Mouse (Mus musculus) mouse embryonic stem cell (cell line): ENCODE measurements around the gene Rps21.

Experiments used
- in situ Hi-C, 2 experiments: fragments of 300-500 bp; cut with MboI; formaldehyde crosslinking; loops; 1 replicate in 1 of 2; 3 replicates in 1 of 2; pipeline ENCODE4 v1.14.3; 2019 to 2020; ENCODE audit warnings: low sequenced_read_pairs in 2 of 2, low pct_unique_long_range_greater_than_20kb in 1 of 2, mixed read lengths in 1 of 2; ENCODE audit not compliant: unreplicated experiment in 1 of 2

Gene Rps21

DNA sequence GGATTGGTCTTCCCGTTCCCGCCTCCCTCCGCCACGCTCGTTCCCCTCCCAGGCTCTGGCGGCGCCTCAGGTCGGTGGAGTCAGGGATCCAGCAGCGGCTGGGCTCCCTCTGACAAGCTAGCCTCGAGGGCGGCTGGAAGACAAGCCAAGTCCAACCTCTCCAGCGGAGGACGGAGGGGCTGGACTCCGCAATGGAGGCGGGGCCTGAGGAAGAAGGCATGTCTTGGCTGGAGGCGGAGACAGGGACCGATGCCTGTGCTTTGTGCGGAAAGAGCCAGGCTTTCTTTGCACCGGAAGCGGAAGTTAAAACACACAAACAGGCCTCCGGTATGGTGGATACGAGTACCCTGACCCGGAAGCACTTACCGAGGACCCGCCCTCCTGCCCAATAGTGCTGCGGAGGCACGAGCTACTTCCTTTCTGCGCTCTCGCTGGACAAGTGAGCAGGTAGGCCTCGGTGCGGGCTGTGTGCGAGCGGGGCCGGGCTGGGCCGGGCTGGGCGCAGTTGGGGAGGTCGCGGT, at the start of gene Rps21:
Gene Rps21 (plus strand): TSS at position 377 of the 521 bp plus-strand sequence.
- in situ Hi-C loops, result no loop called here

DNA sequence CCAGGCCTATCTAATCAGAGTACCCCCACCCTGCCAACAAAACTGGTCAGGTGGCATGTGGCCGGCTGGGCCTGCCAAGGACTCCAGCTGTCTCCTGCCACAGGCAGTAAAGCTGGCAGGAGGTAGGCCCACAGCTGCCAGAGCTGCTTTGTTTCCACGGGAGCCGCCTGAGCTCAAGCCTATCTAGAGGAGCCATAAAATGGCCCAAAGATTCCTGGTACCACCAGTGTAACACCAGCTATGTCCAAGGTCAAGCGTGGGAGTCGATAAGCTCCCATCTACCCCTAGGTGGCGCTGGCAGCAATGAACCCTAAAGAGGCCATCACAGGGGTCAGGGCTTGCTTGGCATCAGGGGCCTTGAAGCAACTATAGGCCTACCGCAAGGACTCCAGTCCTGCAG, 49.3 kb upstream of the Rps21 start:
- in situ Hi-C loops, result no loop called here

DNA sequence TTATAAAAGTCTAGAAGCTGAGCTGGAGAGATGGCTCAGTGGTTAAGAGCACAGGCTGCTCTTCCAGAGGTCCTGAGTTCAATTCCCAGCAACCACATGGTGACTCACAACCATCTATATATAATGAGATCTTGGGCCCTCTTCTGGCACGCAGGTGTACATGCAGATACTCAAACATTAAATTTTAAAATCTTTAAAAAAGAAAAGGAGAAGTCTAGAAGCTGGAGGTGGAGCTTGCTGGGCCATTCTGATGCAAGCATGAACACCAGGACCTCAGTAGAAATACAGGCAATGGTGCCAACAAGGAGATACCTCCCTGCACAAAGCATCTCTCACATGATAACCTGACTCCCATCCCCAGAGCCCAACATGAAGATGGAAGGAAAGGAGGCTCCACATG, 48.2 kb upstream of the Rps21 start:
- in situ Hi-C loops, result no loop called here

DNA sequence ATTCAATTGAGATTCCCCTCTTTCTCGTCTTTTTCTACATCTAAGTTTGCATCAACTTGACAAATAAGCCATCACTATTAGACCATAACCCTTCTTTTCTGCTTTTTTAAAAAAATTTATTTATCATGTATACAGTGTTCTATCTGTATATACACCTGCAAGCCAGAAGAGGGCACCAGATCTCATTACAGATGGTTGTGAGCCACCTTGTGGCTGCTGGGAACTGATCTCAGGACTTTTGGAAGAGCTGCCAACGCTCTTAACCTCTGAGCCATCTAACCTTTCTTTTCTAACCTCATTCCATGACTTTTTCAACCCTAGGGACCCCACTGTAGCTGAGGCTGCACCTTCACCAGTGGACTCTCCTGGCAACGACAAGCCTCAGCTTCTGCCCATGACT, 44.9 kb upstream of the Rps21 start:
- in situ Hi-C loops, result loop anchor here (5.0 kb wide), 1 partner anchor 40 kb away; no protein-coding TSS in a partner anchor

DNA sequence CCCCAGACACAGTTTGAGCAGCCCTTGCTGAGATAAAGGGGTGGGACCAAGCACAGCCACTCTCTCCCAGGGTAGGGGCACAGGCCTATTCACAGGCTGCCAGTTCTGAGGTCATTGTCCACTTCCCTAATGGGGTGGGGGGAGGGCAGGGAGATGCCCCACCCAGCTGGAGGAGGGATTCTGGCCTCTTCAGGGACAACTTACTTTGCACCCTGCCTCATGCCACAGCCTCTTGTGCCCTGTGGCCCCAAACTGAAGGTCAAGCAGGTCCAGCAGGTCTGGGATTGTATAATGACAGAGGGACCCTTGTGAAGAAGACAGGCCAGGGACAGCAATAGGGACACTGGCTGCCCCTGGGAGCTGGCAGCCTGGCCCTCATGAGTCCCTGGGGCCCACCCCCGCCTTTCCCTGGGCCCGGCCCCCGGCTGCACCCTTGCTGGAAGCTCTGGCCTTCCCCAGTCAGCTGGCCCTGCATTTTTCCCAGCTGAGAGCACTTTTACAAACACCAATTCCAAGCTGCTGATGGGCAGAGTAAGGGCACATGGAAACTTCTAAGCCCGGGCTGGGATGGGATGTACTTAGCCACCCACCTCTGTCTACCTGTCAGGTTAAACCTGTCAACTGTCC, 42.7 kb upstream of the Rps21 start:
- in situ Hi-C loops, result loop anchor here (5.0 kb wide), 1 partner anchor 38 kb away; no protein-coding TSS in a partner anchor

DNA sequence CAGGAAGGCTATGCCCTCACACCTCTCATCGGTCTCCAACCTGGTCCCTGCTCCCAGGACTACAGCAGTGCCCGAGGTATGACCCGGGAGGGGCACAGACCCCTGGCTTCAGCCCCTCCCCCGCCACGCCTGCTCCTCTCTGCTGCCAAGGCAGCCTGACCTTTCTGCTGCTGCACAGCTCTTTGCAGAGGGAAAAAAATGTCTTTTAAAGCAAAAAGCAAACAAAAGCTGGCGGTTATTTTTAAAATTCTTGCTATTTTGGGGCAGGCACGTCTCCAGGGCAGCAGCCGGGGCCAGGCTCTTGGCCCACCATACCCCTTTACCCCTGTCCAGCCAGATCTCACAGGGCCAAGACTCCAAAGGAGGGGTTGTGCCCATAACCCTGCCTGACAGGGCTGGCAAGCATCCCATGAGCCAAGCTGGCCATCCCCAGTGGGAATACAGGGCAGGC, 42.1 kb upstream of the Rps21 start:
- in situ Hi-C loops, result no loop called here

DNA sequence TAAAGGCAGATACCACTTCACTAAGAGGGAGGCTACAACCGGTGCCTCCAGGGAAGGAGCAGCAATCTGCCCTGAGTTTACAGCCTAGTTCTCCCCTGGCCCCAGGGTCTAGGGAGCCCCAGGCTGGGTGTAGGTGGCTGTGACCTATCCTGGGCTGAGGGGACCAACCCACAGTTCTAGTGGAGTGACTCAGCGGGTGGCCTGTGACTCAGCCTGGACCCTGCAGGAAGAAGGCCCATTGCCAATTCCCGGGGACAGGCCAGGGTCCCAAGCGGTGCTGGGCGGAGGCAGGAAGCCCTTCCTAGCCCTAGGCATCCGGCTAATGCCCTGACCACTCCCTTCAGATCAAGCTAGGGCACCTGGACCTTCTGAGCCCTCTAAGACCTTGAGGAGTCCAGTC, 41.2 kb upstream of the Rps21 start:
- in situ Hi-C loops, result no loop called here

DNA sequence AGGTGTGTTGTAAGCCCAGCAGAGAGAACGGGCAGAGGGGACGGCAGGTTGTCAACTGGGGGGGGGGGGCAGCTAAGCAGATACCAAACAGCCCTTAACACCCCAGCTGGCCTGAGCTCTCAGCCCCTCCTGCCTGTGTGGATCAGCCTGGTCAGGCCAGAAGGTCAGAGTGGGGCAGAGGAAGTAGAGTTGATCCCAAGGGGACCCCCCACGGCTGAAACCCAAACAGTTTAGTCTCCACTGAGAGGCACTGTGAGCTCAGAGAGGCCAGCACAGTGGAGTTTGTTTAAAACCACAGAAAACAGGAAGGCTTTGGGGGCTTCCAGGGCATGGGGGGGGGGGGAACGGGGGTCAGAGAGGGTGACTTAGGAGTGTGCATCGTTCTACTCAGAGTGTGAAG, 40.3 kb upstream of the Rps21 start:
- in situ Hi-C loops, result no loop called here

DNA sequence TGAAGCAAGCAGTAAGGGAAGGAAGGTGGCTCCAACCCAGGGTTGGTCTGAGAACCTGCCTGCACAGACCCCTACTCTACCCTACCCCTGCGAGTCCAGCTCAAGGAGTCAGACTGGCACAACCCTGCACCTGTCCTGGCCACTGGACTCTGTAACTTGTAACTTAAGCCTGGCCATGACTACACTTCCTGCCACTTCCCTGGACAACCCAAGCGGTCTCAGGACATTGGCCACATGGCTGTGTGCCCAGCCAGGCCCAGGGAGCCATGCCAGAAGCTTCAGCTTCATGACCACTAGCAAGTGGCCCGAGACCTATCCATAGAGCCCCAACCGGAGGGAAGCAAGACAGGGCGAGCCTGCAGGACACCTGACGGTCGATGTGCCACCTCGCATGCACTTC, 39.6 kb upstream of the Rps21 start:
- in situ Hi-C loops, result no loop called here

DNA sequence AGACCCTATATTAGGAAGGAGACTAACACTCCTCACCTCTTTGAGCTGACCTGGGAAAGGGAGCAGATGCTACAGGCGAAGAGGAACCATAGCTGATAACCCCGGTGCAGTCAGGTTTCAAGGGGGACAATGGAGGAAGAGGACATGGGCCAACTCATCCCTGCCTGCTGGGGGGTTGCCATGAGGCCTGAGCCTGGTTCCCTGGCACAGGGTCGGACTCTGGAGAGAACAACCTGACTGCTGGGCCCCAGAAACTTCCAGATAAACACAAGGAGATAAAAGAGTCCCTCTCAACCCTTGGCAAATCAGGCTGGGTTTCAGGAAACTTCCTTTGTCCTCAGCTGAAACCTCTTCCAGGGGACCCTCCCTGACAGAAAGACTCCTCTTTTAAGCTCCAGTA, 38.9 kb upstream of the Rps21 start:
- in situ Hi-C loops, result no loop called here

DNA sequence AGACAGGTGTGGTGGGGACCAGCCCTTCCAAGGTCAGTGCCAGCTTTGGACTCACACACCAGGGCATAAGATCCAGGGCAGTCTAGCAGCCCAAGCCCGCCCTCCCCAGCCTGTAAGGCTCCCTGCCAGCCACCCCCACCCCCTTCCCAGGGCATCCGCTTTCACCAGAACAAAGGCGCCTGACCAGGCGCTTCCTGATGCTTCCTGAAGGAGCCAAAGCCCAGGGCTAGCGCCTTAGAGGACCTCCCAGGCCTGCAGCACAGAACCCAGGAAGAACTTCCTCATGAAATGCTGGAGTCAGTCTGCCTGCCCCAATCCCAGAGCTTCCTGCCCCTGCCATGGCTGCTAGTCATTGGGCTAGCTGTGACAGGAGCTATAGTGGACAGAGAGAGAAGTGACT, 38.5 kb upstream of the Rps21 start:
- in situ Hi-C loops, result no loop called here

DNA sequence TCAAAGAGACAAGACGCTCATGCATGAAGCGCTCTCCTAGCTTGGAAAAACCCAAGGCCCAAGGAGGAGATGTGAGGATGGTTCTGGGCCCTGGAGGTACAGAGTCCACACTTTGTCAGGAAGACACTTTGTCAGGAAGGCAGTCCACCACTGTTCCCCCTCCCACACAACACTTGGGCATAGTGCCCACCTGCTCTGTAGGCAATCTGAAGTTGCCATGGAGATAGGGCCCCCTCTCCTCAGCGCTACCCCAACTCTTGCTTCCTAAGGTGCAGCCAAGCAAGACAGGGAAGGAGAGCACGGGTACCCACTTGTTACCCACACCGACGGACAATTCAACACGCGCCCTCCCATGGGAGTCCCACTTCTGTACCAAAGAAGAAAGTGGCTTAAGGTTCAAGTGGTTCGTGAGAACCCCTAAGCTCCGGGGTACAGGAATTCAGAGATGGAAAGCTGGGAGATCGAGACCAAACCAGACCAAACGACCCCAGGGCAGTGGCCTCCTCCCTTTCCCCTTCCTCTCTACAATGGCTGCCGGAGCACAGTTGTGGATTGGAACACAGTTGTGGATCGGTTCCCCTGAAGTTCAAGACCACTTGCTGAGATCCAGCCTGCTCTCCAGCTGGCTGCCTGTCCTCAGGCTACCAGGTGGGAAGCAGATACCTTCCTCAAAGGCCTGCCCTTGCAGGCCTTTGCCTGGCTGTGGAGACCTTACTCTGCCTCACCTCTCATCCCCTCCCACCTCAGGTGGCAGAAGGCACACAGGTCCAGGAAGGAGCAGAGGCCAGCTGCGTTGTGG, 37.8 kb upstream of the Rps21 start:
- in situ Hi-C loops, result no loop called here

DNA sequence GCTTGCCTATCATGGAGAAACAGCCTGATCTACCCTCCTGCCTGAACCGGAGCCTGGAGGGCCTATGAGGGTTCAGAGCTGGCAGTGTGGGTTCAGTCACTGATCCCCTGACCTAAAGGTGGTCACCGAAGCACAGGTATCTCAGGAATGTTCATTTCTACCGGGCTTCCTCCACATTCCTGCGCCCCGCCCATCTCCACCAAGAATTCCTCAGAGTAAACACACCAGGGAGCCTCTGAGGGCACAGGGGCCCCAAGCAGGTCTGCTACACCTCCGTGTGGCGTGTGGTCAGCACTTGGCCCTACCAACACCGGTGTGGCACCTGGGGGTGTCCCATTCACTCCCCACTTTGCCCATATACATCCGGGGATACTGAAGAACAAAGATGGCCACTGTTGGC, 37.0 kb upstream of the Rps21 start:
- in situ Hi-C loops, result no loop called here

DNA sequence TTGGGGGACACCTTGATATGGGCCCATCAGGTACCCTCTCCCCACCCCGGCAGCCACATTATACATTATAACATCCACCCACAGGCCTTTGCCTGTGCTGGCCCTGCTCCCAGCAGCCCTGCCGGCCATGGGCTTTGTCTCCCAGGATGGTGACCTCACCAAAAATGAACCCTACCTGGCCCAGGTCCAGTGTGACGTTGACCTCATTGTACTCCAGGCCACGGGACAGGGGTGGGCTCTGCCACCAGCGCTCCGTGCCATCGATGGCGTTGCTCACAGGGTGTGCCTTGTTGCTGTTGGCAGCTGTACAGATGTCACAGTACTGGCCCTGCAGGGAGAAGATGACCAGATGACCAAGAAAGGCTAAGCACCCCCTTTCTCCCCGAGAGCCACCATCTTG, 36.1 kb upstream of the Rps21 start:
- in situ Hi-C loops, result no loop called here

DNA sequence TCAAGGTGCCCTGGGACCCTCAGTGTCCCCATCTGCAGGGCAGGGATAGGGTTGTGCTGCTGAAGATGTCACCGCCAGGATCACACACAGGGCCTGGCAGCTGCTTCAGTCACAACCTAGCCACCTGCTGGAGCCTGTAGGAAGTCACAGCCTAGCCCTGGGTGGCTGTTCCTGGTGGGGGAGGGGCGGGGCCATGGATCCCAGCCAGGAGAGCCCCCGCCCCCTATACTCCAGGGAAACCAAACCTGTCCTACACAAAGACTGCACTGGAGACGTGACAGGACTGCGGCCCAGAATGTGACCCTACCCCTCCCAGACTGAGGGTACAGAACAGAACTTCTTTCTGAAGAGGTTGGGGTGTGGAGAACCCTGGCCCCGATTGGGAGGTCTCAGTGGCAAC, 34.9 kb upstream of the Rps21 start:
- in situ Hi-C loops, result no loop called here

DNA sequence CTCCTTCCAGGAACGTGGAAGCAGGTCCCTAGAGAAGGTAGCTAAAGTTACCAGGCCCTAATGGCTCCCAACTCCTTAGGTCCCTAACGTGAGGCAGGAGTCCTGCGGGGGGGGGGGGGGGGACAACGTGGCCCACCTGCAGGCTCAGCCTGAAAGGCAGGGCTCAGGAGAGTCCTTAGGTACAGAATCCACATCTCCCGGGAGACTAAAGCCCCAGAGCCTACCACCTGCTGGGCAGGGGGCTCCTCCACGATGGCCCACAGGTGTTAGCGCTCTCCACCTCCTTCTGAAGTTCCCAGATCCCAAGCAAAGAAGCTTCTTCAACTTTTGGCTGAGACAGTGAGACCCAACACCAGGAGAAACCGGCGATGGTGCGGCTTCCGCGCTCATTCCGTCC, 32.5 kb upstream of the Rps21 start:
- in situ Hi-C loops, result no loop called here

DNA sequence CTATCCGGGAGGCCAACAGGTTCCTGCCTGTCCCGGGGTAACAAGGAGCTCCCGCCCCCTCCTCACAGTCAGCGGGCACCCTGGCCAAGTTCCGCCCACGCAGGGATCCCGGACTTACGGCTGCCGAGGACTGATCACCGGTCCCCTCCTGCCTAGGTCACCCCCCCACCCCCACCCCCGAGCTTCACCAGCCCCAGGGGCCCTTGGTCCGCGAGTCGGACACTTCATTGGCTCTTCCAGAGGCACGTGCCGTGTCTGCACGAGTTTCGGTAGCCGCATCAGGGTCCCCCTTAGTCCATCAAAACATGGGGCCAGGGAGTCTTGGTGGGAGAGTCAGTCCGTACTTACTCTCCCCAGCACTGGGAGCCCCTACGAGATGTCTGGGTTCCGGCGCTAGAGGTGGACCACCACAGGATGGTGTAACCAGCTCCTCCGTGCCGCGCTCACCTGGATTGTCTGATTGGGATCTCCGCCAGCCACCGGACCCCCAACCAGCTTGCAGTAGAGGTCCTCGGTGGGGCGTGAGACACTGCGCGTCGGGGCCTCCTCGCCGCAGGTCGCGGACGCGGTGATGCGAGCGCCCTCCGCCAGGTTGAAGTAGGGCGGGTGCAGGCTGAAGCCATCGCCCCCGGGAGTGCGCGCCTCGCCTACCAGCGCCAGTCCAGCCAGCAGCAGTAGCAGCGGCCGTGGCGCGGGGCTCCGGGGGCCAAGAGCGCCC, 32.0 kb upstream of the Rps21 start:
- in situ Hi-C loops, result no loop called here

DNA sequence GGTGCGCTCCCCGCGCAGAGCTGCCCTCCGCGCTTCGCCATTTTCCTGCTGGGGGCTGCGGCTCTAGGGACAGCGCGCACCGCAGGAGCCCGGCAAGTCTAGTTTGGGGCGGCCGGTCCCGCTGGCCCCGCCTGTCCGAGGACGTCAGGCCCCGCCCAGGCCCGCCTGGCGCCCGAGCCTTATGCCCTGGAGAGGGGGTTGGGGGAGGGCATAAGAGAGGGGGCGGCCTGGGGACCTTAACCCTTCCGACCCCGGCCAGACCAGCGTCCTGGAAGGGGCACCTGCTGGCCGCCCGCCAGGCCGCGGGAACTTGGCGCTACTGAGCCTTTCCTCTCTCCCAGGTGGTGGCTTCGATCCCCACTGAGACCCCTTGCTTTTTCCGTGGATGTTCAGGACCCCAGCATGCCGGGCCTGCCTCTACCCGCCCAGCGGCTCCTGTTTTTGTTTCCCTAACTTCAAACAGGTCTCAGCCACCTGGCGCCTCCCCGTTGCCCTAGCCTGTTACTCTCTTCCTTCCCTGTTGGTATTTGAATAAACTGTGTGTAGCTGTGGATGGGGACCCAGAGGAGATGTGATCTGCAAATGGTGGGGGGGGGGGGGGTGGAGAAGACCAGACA, 31.3 kb upstream of the Rps21 start, which contains the start of gene Lama5:
Gene Lama5 (minus strand): TSS at position 98 of the 617 bp plus-strand sequence.
- in situ Hi-C loops, result no loop called here
